Mouse (Mus musculus): ENCODE measurements around the gene Hnrnpul1. TPM values are rescaled to one million over a fixed set of nuclear protein-coding genes. Genes with fewer than 3 reads are reported as not detected.

The Hnrnpul1 gene
- total RNA-seq, 2 experiments from 2014 or later: 98.4 to 105 TPM

GRCm38 (mm10) chr7:25676085-25676781 is 78.3 kb downstream of the Hnrnpul1 start:
- DNase-seq (ENCODE audit: low spot score in 2 of 2): peak; percentile 92 to 96
- intact Hi-C loops (cut with DNase I): loop anchor here (1.0 kb wide), 1 partner anchor 17 kb away; the partner anchor contains the start of gene Exosc5

- no peak for DNase-seq (ENCODE audit: low spot score in 2 of 2)
- intact Hi-C loops (cut with DNase I): no loop called here
These were observed 79.2 kb downstream of the Hnrnpul1 start for GRCm38 (mm10) chr7:25675405-25675804.

GRCm38 (mm10) chr7:25674719-25675300 is 79.7 kb downstream of the Hnrnpul1 start, which contains the start of gene Tmem91:
Gene Tmem91 (minus strand): TSS chr7:25675166.
- intact Hi-C loops (cut with DNase I): no loop called here
- DNase-seq (ENCODE audit: low spot score in 2 of 2): no peak

GRCm38 (mm10) chr7:25674297-25674696 is 80.3 kb downstream of the Hnrnpul1 start:
- DNase-seq (ENCODE audit: low spot score in 2 of 2): no peak
- intact Hi-C loops (cut with DNase I): no loop called here

GRCm38 (mm10) chr7:25672442-25672841 is 82.1 kb downstream of the Hnrnpul1 start:
- intact Hi-C loops (cut with DNase I): no loop called here
- DNase-seq (ENCODE audit: low spot score in 2 of 2): no peak

GRCm38 (mm10) chr7:25671686-25672085 is 82.9 kb downstream of the Hnrnpul1 start:
- intact Hi-C loops (cut with DNase I): no loop called here

More at GRCm38 (mm10) chr7:25671686-25672085, 82.9 kb downstream of the Hnrnpul1 start:
- no peak for DNase-seq (ENCODE audit: low spot score in 2 of 2)

Other genes starting within 250 kb of the Hnrnpul1 start
- under 1 TPM; 0.30 TPM for gene Ceacam2, start 214.9 kb downstream of the Hnrnpul1 start, total RNA-seq (2021)
- not detected for gene Erich4, start 138.9 kb downstream of the Hnrnpul1 start, total RNA-seq (2021)
- 10 to 100 TPM; 45.7 to 45.9 TPM for gene Dmac2, start 135.3 kb downstream of the Hnrnpul1 start, total RNA-seq (2021)
- gene B3gnt8, start 128.1 kb downstream of the Hnrnpul1 start, total RNA-seq (2021): under 1 TPM; 0.34 to 0.82 TPM
- 10 to 100 TPM; 31.8 to 33.8 TPM for gene Bckdha, start 95.8 kb downstream of the Hnrnpul1 start, total RNA-seq (2021)
- 10 to 100 TPM; 24.0 to 24.4 TPM for gene Exosc5, start 95.6 kb downstream of the Hnrnpul1 start, total RNA-seq (2021)
- 10 to 100 TPM; 33.1 to 36.3 TPM for gene Tmem91, start 79.6 kb downstream of the Hnrnpul1 start, total RNA-seq (2021)
- 10 to 100 TPM; 23.5 to 24.9 TPM for gene B9d2, start 74.0 kb downstream of the Hnrnpul1 start, total RNA-seq (2021)
- 1 to 10 TPM; 9.3 to 9.4 TPM for gene Tgfb1, start 67.8 kb downstream of the Hnrnpul1 start, total RNA-seq (2021)
- gene Ccdc97, start 35.7 kb downstream of the Hnrnpul1 start, total RNA-seq (2021): 10 to 100 TPM; 61.8 to 70.1 TPM
- 10 to 100 TPM; 33.6 to 37.2 TPM for gene Axl, start 33.9 kb upstream of the Hnrnpul1 start, total RNA-seq (2021)
- gene Cyp2s1, start 62.2 kb upstream of the Hnrnpul1 start, total RNA-seq (2021): 1 to 10 TPM; 1.6 to 4.9 TPM
- gene Cyp2b10, start 142.9 kb upstream of the Hnrnpul1 start, total RNA-seq (2021): under 1 TPM; 0.23 to 0.48 TPM